Mouse (Mus musculus): ENCODE results near the gene Pitpnm1. TPM values are rescaled to one million over a fixed set of nuclear protein-coding genes. Genes with fewer than 3 reads are reported as not detected.
"Not testable (repeated sequence)": the region's sequence is repeated elsewhere in the genome, so short reads cannot be mapped to it uniquely, and the experiment has no call there.

The Pitpnm1 gene
- total RNA-seq, 4 experiments from 2014 or later = 199 to 206 (median 205) TPM

DNA sequence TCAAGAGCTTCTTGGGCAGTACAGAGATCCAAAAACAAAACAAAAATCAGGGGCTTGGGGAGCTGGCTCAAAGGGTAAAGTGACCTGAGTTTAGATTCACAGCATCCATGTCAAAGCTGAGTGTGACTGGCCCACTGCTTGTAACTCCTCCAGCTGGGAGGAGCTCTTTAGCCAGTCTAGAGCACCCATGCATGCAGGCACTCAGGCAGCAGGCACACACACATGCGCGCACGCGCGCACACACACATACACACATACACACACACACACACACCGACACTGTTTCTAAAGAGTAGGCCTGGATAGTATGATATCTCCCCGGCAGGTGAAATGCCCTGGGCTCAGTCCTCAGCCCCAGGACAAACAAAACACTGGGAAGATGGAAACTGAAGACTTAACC is 17.2 kb downstream of the Pitpnm1 start:
- no peak for DNase-seq (ENCODE audit: low spot score in 2 of 2)

DNA sequence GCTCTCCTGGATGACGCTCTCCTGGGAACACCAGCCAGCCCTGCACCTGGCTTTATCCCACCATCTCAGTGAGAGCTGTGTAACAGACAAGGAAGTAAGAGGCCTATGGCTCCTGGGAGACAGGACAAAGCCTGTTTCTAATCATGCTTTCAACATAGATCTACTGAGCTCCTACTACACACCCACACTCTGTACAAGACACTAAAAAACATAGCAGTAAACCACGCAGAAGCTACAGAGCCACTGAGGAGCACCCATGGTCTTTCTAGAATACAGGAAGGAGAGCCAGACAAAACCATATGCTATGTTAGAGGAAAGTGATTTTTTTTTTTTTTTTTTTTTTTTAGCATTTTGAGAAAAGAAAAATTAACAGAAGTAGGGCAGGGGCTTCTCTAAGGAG is 18.6 kb downstream of the Pitpnm1 start:
- no peak for DNase-seq (ENCODE audit: low spot score in 2 of 2)

DNA sequence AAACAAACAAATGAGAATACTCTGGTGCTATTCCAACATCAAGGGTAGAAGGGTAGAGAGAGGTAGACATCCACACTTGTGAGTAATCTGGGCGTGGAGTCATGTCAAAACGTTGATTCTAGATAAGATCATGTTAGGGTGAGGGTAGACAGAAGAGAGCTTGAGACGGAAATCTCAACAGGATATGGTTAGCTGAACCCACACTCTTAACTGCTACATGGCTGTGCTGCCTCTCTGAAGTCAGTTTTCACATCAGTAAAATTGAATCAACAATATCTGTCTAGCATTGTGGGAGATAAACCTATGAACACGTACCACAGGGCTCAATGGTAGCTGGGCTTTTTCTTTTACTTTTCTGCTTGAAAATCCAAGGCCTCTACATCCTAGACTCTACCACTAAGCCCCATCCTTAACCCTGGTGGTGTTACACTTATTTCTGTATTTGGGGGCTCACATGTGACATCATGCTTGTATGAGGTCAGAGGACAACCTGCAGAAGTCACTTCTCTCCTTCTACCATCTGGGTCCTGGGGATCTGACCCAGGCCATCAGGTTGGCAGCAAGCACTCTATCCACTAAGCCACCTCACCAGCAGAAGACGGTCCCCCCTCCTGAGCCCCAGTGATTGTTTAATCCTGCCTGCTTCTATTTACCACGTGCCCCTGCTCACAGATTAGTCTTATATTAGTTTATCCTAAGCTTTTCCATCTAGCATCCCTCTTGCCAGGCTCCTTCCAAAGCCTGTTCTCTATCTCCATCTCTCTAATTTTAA is 20.1 kb downstream of the Pitpnm1 start:
- DNase-seq (ENCODE audit: low spot score in 2 of 2) = no peak

DNA sequence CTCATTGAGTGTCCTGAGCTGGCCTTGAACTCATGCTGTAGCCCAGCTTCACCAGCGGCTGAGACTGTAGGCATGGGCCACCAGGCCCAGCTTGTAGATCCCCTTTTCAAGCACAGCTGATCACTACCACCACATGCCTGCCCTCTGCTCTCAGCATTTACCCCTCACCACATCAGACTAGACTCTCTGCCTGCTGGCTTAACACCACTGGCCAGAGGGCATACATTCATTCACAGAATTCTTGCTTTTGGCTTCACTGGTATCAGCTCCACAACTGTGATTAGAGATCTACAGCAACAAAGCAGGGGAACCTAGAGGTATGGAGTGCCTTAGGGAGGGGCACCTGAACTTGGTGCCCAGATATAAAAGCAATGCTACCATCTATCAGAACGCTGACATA is 20.7 kb downstream of the Pitpnm1 start:
- DNase-seq (ENCODE audit: low spot score in 2 of 2) = no peak

DNA sequence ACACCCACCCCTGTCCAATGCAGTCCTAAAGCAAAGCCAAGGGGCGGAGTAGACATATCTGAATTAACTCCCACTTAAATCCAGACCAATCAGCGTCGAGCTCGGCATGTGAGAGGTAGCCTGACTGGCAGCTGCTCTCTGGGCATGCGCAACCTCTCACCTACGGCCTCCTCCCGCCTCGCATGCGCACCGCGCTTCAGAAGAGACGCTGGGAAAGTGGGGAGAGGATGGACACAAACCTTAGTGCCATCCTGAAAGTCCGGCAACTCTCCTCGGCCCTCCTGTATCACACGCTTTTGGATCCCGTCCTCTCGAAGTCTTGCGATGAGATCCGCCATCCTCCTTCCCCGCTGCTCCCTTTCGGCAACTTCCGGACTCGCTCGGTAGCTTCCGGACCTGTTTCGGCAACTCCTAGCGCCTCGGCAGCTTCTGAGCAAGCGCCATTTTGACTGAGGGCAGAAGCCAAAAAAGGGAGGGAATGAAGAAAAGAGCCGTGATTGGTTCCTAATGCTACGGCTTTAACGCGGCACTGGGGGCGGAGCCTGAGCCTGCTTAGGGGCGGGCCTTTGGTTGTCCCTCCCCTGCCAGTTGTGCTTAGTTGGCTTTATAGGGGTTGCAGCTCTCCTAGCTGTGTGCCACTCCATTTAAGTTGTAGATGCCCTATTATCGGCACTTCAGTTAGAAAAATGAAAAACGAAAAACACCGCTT is 21.5 kb downstream of the Pitpnm1 start:
- DNase-seq (ENCODE audit: low spot score in 2 of 2) = peak; percentile 97 to 98

DNA sequence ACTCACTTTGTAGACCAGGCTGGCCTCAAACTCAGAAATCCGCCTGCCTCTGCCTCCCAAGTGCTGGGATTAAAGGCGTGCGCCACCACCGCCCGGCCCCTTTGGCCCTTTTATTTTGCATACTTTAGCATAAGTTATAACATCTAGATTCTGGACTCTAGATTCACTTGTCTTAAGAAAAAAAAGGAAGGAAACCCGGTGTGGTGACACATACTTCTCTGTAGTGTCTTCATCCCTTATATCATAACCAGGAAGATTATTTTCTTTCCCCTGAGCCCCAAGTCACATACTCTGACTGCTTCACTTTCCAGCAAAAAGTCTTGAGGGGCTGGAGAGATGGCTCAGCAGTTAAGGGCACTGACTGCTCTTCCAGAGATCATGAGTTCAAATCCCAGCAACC is 22.1 kb downstream of the Pitpnm1 start:
- DNase-seq (ENCODE audit: low spot score in 2 of 2) = not testable (repeated sequence)

DNA sequence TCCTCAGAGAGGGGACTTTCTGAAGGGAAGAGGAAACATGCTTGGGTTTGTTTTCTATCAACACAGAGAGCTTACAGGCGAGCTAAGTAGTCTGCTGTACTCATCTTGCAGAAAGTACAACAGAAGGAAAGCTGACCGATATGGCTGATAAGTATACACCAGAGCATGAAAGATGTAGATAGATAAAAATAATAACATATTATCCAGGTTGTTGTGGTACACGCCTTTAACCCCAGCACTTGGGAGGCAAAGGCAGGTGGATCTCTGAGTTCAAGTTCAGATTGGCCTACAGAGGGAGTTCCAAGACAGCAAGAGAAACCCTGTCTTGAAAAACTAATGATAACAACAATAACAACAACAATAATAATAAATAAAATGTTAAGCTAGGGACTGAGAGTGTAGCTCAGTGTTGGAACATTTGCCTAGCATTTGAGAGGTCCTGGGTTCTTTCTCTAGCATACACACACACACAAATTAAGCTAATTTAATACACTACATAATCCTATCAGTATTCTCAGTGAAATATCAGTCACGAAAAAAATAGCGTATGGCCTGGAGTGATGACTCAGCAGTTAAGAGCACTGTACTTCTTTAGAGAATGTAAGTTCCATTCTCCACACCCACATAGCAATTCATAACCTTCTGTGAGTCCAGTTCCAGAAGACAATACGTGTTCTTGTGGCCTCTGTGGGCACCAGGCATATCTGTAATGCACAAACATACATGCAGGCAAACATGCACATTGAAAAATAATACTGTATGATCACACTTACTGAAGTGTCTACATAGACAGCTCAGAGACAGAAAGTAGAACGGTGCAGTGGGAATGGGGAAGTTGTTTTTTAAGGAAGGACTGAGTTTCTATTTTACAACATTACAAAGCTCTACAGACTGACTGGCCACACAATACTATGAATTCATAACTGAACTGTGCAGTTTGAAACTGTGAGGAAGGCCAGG is 22.9 kb downstream of the Pitpnm1 start:
- no peak for DNase-seq (ENCODE audit: low spot score in 2 of 2)

DNA sequence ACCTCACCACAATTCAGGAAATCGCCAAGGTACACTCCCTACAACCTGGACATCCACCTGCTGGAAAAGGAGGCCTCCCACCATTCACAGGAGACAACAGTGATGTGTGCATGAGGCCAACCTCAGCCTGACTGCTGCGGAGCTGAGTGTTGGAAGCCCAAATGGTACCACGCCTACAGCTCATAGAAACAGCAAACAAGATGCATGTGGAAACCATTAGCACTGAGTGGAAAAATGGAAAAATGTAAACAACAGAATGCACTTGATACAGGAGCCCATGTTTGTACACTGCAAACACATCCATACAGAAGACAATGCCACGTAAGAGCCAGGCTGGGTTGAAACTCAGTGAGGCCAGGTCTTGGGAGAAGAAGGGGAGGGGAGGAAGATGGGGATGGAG is 24.6 kb downstream of the Pitpnm1 start:
- DNase-seq (ENCODE audit: low spot score in 2 of 2) = no peak

DNA sequence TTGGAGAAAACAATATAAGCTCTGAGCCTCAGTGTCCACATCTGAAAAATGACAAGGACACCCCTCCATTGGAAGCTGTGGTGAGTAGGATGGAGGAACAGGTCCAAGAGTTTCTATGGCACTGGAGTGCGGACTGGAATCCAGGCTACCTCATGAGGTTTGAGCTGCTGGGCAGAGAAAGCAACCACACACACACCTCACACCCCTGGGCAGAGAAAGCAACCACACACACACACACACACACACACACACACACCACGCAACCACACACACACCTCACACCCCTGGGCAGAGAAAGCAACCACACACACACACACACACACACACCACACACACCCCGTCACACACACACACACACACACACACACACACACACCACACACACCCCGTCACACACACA is 25.5 kb downstream of the Pitpnm1 start:
- DNase-seq (ENCODE audit: low spot score in 2 of 2) = not testable (repeated sequence)

DNA sequence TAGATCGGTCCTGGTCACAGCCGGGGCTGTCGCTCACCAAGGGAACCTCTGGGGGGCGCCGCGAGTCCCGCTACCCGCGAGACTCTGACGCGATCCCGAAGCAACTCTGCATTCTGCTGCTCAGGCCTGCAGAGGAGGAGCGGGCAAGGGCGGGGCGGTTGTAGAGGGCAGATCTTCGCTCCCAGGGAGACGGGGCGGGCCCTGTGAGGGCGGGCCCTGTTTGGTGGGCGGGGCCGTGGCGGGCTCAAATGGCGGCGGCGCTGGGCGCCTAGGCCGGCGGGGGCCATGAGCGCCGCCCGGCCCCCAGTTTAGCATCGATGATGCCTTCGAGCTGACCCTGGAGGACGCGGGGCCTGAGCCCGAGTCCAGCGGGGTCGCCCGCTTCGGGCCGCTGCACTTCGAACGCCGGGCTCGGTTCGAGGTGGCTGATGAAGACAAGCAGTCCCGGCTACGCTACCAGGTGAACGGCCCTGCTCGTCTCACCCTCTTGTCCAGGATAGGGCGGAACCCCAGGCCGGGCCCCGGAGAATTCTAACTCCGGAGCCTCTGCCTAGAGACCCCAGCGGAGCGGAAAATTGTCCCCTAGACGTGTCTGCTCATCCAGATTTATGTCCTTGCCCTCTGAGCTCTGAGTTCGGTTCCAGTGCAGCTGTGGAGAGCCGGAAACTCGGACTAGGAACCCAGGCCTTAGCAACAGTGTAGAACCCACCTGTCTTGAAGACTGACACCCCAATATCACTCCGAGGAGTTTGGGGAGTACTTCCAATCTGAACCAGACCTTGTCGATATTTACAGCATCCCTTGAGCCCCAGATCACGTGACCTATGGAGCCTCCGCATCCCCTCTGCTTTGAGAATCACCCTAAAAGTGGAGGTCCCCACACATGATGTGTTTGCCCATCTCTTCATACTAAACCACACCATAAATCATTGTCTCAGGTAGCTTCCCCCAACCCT is 26.2 kb downstream of the Pitpnm1 start, which contains the start of gene Aip:
Aip (minus strand) TSS at position 118 of the 956 bp plus-strand sequence.
- peak; percentile 83 to 98 for DNase-seq (ENCODE audit: low spot score in 2 of 2)

DNA sequence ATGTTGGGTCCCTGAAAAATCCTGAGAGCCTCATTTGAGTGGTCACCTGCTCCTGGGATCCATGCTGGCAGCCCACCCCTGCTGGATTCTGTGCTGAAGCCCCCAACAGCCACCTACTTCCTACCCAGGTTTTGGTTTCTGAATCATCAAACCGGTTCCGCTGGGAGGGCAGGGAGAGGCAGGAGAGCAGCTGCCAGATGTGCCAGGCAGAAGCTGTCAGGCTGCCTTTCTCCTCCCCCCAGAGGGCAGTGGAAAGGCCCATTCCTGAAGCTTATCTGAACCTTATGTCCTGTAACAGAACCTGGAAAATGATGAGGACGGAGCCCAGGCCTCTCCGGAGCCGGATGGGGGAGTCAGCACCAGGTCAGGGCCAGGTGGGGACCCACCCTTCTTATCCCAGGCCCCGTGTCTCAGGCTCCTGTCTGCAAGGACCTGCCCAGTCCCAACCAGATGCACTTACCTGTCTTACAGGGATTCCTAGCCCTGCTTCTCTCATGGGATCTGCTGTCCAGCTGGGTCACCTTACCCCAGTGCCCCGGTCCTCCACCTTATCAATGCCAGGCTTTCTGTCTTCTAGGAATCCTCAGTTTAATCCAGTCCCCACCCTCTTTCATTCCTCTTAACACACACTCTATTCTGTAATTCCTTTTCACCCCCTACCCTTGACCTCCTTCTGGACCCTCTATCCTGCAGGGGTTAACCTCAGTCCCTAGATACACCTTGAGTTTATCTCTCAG is 27.1 kb downstream of the Pitpnm1 start:
- DNase-seq (ENCODE audit: low spot score in 2 of 2) = no peak

DNA sequence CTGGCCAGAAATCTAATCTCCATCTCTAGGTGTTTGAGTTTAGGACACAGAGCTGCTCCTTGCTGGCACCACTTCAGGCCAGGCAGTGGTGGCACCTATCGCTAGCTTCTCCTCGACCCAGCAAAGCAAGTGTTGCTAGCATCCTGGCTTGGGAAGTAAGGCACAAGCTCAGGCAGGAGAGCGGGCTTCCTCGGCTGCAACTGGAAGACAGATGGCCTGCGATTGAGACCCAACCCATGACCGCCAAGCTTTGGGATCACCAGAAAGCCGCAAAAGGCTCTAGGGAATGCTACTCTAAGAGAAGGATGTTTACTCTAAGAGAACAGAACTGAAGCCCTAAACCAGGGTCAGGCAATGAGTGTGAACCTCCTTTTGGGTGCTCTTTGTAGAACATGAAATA is 29.7 kb downstream of the Pitpnm1 start:
- no peak for DNase-seq (ENCODE audit: low spot score in 2 of 2)

DNA sequence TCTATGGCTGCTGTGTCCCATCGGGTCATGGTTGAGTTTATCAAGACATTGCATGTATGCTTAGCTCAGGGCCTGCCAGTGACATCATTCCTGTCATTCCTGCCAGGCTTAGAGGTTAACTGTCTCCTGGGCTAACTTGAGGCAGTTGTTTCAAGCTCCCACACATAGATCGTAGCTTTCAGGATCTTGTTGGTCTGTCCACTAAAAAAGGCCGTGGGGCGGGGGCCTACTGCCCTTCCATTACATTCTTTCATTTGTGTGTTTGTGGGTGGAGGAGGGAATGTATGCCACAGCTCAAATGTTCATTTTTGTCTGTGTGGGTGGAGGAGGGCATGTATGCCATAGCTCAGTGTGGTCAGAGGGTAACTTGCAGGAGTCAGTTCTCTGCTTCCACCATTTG is 30.3 kb downstream of the Pitpnm1 start:
- DNase-seq (ENCODE audit: low spot score in 2 of 2) = no peak

DNA sequence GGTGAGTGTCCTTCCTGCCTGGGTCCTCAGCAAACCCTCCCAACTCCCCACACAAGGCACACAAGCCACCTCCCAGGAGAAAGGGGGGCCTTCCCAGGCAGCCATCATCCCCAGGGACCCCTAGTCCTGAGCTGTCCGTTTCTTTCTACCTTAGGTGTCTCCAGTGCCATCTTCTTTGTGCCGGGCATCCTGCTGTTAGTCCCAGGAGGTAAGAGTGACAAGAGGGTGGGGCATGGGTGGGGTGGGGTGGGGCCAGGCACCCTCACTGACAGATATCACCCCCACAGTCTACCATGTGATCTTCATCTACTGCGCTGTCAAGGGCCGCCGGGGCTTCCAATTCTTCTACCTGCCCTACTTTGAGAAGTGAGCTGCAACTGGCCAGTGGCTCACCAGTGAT is 31.3 kb downstream of the Pitpnm1 start:
- no peak for DNase-seq (ENCODE audit: low spot score in 2 of 2)

DNA sequence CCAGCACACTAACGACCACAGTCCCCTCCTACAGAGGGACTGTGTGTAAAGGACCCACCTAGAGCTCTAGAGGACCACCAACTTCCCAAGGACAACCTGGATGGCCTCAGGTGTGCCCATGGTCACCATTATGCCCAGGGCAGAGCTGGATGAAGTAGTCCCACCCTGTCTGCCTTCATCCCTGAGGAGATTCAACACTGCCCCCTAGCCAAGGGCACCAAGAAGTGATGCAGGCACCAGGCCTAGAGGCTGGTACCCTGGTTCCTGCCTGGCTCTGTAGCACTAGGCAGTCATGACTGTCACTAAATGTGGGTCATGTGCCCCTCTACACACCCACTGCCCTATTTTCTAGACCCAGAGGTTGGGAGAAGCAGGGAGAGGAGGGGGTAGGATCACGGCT is 32.0 kb downstream of the Pitpnm1 start:
- no peak for DNase-seq (ENCODE audit: low spot score in 2 of 2)

DNA sequence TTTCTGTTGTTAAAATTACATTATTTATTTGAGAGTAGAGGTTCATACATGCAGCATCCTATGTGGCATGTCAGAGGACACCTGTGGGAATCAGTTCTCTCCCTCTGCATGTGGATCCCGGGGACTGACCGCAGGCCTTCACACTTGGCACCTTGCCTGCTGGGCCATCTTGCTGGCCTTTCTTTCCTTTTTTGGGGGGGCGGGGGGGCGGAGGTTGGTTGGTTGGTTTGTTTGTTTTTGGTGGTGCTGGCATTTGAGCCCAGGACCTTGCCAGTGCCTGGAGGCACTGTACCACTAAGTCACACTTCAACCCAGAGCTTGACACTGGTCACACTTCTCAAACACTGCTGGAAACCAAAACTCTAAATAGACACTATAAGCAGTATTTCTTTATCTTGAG is 34.6 kb downstream of the Pitpnm1 start:
- no peak for DNase-seq (ENCODE audit: low spot score in 2 of 2)

DNA sequence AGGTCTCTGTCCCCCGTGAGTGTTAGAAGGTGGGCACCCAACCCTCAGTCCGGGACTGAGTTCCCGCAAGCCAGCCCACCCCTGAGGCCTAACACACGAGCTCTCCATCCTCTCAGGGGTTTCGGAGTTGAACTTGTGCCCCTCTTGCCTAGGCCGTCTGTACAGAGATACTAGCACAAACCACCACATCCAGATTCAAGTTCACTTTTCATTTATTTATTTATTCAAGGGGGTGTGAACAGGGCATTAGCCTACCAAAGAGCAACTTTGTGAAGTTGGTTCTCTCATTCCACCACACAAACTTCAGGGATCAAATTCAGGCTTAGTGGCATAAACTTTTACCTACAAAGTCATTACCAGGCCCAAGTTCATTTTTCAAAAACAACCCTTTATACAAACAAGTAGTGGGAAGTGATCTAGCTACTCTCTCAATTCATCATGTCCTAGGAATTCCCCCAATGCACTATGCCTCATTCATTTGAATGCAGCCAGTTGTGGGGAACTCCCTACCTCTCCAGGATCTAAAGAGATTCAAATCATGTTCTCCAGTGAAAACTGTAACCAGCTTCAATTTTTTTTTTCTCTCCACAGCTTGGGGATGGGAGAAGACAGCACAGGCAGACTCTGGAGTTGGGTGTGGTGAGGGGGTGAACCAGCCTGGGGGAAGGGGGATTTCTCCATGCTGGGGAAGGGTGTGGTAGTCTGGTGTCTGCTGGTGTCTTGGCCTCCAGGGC is 35.6 kb downstream of the Pitpnm1 start:
- not testable (repeated sequence) for DNase-seq (ENCODE audit: low spot score in 2 of 2)

DNA sequence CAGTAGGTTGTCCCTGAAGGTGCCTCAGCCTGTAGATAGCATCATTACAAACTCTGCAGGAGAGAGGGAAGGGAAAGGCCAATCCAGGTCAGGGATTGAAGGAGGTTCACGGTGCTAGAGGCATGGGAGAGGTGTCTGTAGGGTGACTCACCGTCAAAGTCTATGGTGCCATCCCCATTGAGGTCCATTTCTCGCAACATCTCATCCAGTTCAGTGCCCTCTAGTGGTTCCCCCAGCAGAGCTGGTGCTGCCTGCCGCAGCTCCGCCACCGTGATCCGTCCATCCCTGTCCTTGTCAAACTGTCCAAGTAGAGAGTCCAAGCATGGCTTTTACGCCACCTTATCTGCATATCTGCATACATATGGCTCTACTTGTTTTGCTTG is 36.2 kb downstream of the Pitpnm1 start:
- DNase-seq (ENCODE audit: low spot score in 2 of 2) = not testable (repeated sequence)

DNA sequence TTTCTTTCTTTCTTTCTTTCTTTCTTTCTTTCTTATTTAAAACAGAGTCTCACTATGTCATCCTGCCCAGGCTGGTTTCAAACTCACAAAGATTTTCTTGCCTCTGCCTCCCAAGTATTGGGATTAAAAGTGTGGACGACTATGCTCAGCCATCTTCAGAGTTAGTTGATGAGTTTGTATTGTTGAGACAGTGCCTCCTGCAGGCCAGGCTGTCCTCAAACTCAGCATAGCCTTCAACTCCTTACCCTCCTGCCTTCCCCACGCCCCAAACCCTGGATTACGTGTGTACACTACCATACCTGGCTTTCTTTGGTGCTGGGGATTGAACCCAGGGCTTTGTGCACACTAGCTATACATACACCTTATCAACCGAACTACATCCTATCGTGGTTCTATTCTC is 36.7 kb downstream of the Pitpnm1 start:
- no peak for DNase-seq (ENCODE audit: low spot score in 2 of 2)

All from left cerebral cortex, adult 8-10 months (tissue).